Mouse (Mus musculus) embryo, embryonic 11.5 days (tissue): ENCODE results near the gene Zmat1.
"Not testable (repeated sequence)": the region's sequence is repeated elsewhere in the genome, so short reads cannot be mapped to it uniquely, and the experiment has no call there.

Experiments used
- DNase-seq: peaks from one replicate; pipeline ENCODE4 v3.0.0-alpha.2; 2012; ENCODE audit warnings: low read depth, low spot score

Gene Zmat1

GRCm38 (mm10) chrX:135008720-135009470, at the start of gene Zmat1:
Gene Zmat1, minus strand, starts transcription at chrX:135009209.
- DNase-seq = peak; percentile 72

GRCm38 (mm10) chrX:135053939-135054338, 44.9 kb upstream of the Zmat1 start:
- not testable (repeated sequence) for DNase-seq

GRCm38 (mm10) chrX:135035962-135036375, 27.0 kb upstream of the Zmat1 start:
- DNase-seq = no peak

DNA sequence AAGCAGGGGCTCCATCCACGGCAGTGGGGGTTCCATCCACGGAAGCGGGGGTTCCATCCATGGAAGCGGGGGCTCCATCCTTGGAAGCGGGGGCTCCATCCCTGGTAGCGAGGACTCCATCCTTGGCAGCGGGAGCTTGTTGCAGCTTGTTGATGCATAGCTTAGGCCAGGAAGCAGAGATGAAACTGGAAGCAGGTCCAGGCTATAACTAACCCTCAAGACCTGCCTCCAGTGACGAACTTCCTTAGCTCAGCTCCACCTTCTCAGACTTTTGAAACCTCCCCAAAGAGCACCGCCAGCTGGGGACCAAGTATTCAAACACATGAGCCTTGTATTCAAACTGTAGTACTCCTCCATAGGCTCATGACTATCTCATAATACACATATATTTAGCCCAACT, 16.1 kb upstream of the Zmat1 start:
- DNase-seq = no peak

DNA sequence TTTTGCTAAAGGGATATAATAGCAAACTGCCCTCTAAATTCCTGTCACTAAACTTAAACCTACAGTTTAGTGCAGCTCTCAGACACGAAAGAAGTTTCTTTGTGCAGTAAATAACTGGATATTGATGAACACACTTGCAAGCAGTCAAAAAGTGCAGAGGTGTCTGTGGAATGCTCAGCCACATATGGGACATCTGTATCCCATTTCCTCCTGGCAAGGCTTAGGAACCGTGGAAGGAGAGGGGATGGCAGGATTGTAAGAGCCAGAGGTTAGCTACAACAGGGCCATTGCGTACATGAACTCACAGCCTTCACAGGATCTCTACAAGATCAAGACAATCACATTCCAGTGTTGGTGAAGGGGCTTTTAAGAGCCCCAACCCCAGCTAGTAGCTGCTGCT, 2.4 kb upstream of the Zmat1 start:
- DNase-seq = no peak

DNA sequence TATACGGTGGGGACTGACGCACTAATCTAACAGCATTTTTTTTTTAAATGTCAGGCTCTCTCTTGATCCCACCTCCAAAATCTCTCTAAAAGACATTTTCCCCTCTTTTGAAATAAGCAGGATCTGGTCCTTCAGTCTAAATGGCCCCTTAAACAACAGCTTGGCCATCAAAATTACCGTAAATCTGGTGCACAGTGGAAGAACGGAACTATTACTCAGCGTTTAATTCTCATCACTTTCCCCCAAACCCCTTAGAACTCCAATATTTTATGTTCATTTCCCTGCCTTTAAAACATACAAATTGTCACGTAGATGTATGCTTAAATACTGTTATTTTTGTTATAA, 434 bp upstream of the Zmat1 start:
- no peak for DNase-seq

- DNase-seq = no peak
These were observed 988 bp downstream of the Zmat1 start for GRCm38 (mm10) chrX:135008021-135008420.

GRCm38 (mm10) chrX:134964546-134964945, 44.5 kb downstream of the Zmat1 start, which contains the start of gene Nxf2:
Gene Nxf2, minus strand, starts transcription at chrX:134964754.
- no peak for DNase-seq

DNA sequence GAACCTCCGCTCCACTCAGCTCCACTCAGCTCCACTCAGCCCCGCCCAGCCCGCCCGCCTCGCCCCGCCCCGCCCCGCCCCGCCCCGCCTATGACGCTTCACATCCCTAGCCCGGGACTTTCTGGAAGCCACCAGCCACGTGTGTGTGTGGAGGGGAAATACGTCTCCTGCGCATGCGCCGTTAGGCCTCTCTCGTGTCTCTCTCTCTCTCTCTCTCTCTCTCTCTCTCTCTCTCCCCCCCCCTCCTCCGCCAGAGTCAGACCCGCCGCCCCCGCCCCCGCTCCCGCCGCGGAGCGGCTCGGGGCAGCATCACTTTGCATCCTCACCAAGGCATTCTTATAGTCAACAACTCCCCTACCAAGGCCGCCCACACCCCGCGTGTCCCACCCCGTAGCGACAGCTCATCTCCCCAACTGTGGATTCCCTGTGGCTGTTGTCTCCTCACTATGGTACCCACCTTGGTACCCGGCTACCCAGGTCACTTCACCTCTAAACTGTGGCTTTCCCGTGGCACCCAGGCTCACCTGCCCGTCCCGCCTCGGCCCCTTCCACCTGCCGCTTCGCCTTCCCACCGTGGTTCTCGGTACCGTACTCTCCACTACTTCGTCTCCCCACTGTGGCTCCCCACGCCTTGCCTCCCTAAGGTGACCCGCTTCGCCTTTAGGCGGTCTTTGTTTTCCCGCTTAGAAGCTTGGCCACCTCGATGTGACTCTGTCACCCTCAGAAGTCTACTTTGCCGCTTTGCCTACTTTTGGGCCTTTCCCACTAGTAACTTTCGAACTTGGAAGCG, 45.5 kb downstream of the Zmat1 start:
- peak; percentile 35 for DNase-seq

- no peak for DNase-seq
These were observed 78.6 kb downstream of the Zmat1 start for GRCm38 (mm10) chrX:134930361-134930760.

GRCm38 (mm10) chrX:134929927-134930326, 79.1 kb downstream of the Zmat1 start:
- no peak for DNase-seq

GRCm38 (mm10) chrX:134925058-134925457, 84.0 kb downstream of the Zmat1 start:
- DNase-seq = no peak

GRCm38 (mm10) chrX:134923675-134924424, 85.2 kb downstream of the Zmat1 start:
- no peak for DNase-seq
